Mouse (Mus musculus): ENCODE measurements around the gene Tle6. TPM values are rescaled to one million over a fixed set of nuclear protein-coding genes. Genes with fewer than 3 reads are reported as not detected.

The Tle6 gene
- polyA plus RNA-seq, 1 experiment from 2014 or later: 3.9 TPM

GRCm38 (mm10) chr10:81572975-81573374 is 27.9 kb downstream of the Tle6 start:
- H3K4me2 ChIP-seq (ENCODE audit: low read depth, low read length, severe bottlenecking): no peak overlapping the region
- peaks cover 48% of the 10 kb centered on the region for H3K4me1 ChIP-seq (replicated peaks; ENCODE audit: control insufficient read depth, insufficient read depth, low read length)
- peaks cover 69% of the 10 kb centered on the region for H3K27me3 ChIP-seq (ENCODE audit: control insufficient read depth, insufficient read depth, low read length)
- no peak overlapping the region for H3K27ac ChIP-seq (ENCODE audit: low read depth, low read length)
- ATAC-seq (replicated peaks; ENCODE audit: low FRiP score) (no peak), DNase-seq (ENCODE audit: low spot score) (no peak)
- H3K4me3 ChIP-seq (ENCODE audit: low read depth, low read length): no peak overlapping the region
- no peaks in the 10 kb centered on the region for H3K9me3 ChIP-seq (ENCODE audit: control insufficient read depth, low read length)
- WGBS: 9% methylated on average over 9 of the region's 9 CpGs
- H3K9ac ChIP-seq (ENCODE audit: low read length): no peak overlapping the region
- no peaks in the 10 kb centered on the region for H3K36me3 ChIP-seq (ENCODE audit: control insufficient read depth, insufficient read depth, low read length)

GRCm38 (mm10) chr10:81572133-81572671 is 28.7 kb downstream of the Tle6 start:
- Histone ChIP-seq H3K36me3 (ENCODE audit: control insufficient read depth, insufficient read depth, low read length) (no peaks in the 10 kb centered on the region), H3K9me3 (ENCODE audit: control insufficient read depth, low read length) (no peaks in the 10 kb centered on the region), H3K9ac (ENCODE audit: low read length) (no peak overlapping the region; the same call in 1 of the 2 replicates), H3K27me3 (ENCODE audit: control insufficient read depth, insufficient read depth, low read length) (peaks cover 71% of the 10 kb centered on the region), H3K27ac (ENCODE audit: low read depth, low read length) (no peak overlapping the region), H3K4me3 (ENCODE audit: low read depth, low read length) (no peak overlapping the region), H3K4me1 (replicated peaks; ENCODE audit: control insufficient read depth, insufficient read depth, low read length) (peaks cover 48% of the 10 kb centered on the region), H3K4me2 (ENCODE audit: low read depth, low read length, severe bottlenecking) (peak overlapping the region; percentile 69)
- DNase-seq (ENCODE audit: low spot score) (no peak), ATAC-seq (replicated peaks; ENCODE audit: low FRiP score) (no peak)
- under 1% methylated on average over 9 of the region's 9 CpGs for WGBS

- Histone ChIP-seq H3K27me3 (ENCODE audit: control insufficient read depth, insufficient read depth, low read length) (peaks cover 70% of the 10 kb centered on the region), H3K9ac (ENCODE audit: low read length) (no peak overlapping the region; the same call in 1 of the 2 replicates), H3K36me3 (ENCODE audit: control insufficient read depth, insufficient read depth, low read length) (no peaks in the 10 kb centered on the region), H3K4me3 (ENCODE audit: low read depth, low read length) (peak overlapping the region; percentile 30), H3K9me3 (ENCODE audit: control insufficient read depth, low read length) (no peaks in the 10 kb centered on the region), H3K4me2 (ENCODE audit: low read depth, low read length, severe bottlenecking) (peak overlapping the region; percentile 69), H3K27ac (ENCODE audit: low read depth, low read length) (0 out of 2 replicates have a peak overlapping the region, but pooled peaks have one; percentile 53), H3K4me1 (replicated peaks; ENCODE audit: control insufficient read depth, insufficient read depth, low read length) (peaks cover 48% of the 10 kb centered on the region)
- peak; percentile 91 for ATAC-seq (replicated peaks; ENCODE audit: low FRiP score)
- WGBS: 0% methylated on average over 18 of the region's 18 CpGs
- DNase-seq (ENCODE audit: low spot score): peak; percentile 95
Measured at GRCm38 (mm10) chr10:81571501-81571876, 29.4 kb downstream of the Tle6 start.

GRCm38 (mm10) chr10:81570831-81571500 is 29.9 kb downstream of the Tle6 start:
- no peaks in the 10 kb centered on the region for H3K36me3 ChIP-seq (ENCODE audit: control insufficient read depth, insufficient read depth, low read length)
- no peaks in the 10 kb centered on the region for H3K9me3 ChIP-seq (ENCODE audit: control insufficient read depth, low read length)
- peaks cover 47% of the 10 kb centered on the region for H3K4me1 ChIP-seq (replicated peaks; ENCODE audit: control insufficient read depth, insufficient read depth, low read length)
- WGBS: 0% methylated on average over 32 of the region's 34 CpGs
- peak overlapping the region; percentile 30 for H3K4me3 ChIP-seq (ENCODE audit: low read depth, low read length)
- ATAC-seq (replicated peaks; ENCODE audit: low FRiP score) (peak; percentile 78), DNase-seq (ENCODE audit: low spot score) (peak; percentile 99)
- H3K4me2 ChIP-seq (ENCODE audit: low read depth, low read length, severe bottlenecking): peak overlapping the region; percentile 69
- H3K27me3 ChIP-seq (ENCODE audit: control insufficient read depth, insufficient read depth, low read length): peaks cover 70% of the 10 kb centered on the region
- no peak overlapping the region; the same call in 1 of the 2 replicates for H3K9ac ChIP-seq (ENCODE audit: low read length)
- H3K27ac ChIP-seq (ENCODE audit: low read depth, low read length): peak overlapping the region; percentile 65

- WGBS: 0% methylated on average over 10 of the region's 11 CpGs
- Histone ChIP-seq H3K36me3 (ENCODE audit: control insufficient read depth, insufficient read depth, low read length) (peaks cover 2% of the 10 kb centered on the region; the same call in 1 of the 2 replicates), H3K4me1 (replicated peaks; ENCODE audit: control insufficient read depth, insufficient read depth, low read length) (peaks cover 41% of the 10 kb centered on the region), H3K27me3 (ENCODE audit: control insufficient read depth, insufficient read depth, low read length) (peaks cover 69% of the 10 kb centered on the region), H3K27ac (ENCODE audit: low read depth, low read length) (peak overlapping the region; percentile 65), H3K4me2 (ENCODE audit: low read depth, low read length, severe bottlenecking) (peak overlapping the region; percentile 69), H3K4me3 (ENCODE audit: low read depth, low read length) (peak overlapping the region; percentile 30; the same call in 1 of the 2 replicates), H3K9ac (ENCODE audit: low read length) (no peak overlapping the region; the same call in 1 of the 2 replicates), H3K9me3 (ENCODE audit: control insufficient read depth, low read length) (no peaks in the 10 kb centered on the region)
- no peak for DNase-seq (ENCODE audit: low spot score)
- ATAC-seq (replicated peaks; ENCODE audit: low FRiP score): peak; percentile 21
Measured at GRCm38 (mm10) chr10:81570238-81570800, 30.6 kb downstream of the Tle6 start.

GRCm38 (mm10) chr10:81569507-81570237 is 31.2 kb downstream of the Tle6 start:
- no peaks in the 10 kb centered on the region for H3K9me3 ChIP-seq (ENCODE audit: control insufficient read depth, low read length)
- H3K4me1 ChIP-seq (replicated peaks; ENCODE audit: control insufficient read depth, insufficient read depth, low read length): peaks cover 40% of the 10 kb centered on the region
- no peak overlapping the region for H3K9ac ChIP-seq (ENCODE audit: low read length)
- DNase-seq (ENCODE audit: low spot score): peak; percentile 67
- H3K27ac ChIP-seq (ENCODE audit: low read depth, low read length): no peak overlapping the region; the same call in 1 of the 2 replicates
- no peak for ATAC-seq (replicated peaks; ENCODE audit: low FRiP score)
- 31% methylated on average over 9 of the region's 9 CpGs for WGBS
- peaks cover 2% of the 10 kb centered on the region; the same call in 1 of the 2 replicates for H3K36me3 ChIP-seq (ENCODE audit: control insufficient read depth, insufficient read depth, low read length)
- no peak overlapping the region for H3K4me2 ChIP-seq (ENCODE audit: low read depth, low read length, severe bottlenecking)
- H3K4me3 ChIP-seq (ENCODE audit: low read depth, low read length): no peak overlapping the region
- H3K27me3 ChIP-seq (ENCODE audit: control insufficient read depth, insufficient read depth, low read length): peaks cover 70% of the 10 kb centered on the region

GRCm38 (mm10) chr10:81568381-81569191 is 32.3 kb downstream of the Tle6 start:
- Histone ChIP-seq H3K27ac (ENCODE audit: low read depth, low read length) (peak overlapping the region; percentile 41), H3K4me1 (replicated peaks; ENCODE audit: control insufficient read depth, insufficient read depth, low read length) (peaks cover 45% of the 10 kb centered on the region), H3K4me3 (ENCODE audit: low read depth, low read length) (no peak overlapping the region), H3K36me3 (ENCODE audit: control insufficient read depth, insufficient read depth, low read length) (peaks cover 2% of the 10 kb centered on the region; the same call in 1 of the 2 replicates), H3K27me3 (ENCODE audit: control insufficient read depth, insufficient read depth, low read length) (peaks cover 63% of the 10 kb centered on the region), H3K9me3 (ENCODE audit: control insufficient read depth, low read length) (no peaks in the 10 kb centered on the region), H3K4me2 (ENCODE audit: low read depth, low read length, severe bottlenecking) (peak overlapping the region; percentile 35), H3K9ac (ENCODE audit: low read length) (peak overlapping the region; percentile 29)
- ATAC-seq (replicated peaks; ENCODE audit: low FRiP score) (0 out of 2 replicates have a peak, but pooled peaks have one; percentile 2), DNase-seq (ENCODE audit: low spot score) (peak; percentile 83)
- 11% methylated on average over 16 of the region's 16 CpGs for WGBS
